Mouse (Mus musculus) brain, embryonic 14.5 days (tissue): ENCODE measurements around the gene Exoc2.

Experiments used
- CTCF ChIP-seq: fragments of 200-500 bp; IDR thresholded peaks from 2 replicates; pipeline ENCODE4 v1.5.1; 2012; ENCODE audit warnings: inconsistent platforms, mild to moderate bottlenecking, moderate library complexity, borderline replicate concordance; ENCODE audit not compliant: insufficient read depth, insufficient read length; ENCODE audit errors: extremely low read depth
- POLR2A ChIP-seq: fragments of 200-500 bp; IDR thresholded peaks from 2 replicates; pipeline ENCODE4 v1.6.1; 2012; ENCODE audit warnings: mild to moderate bottlenecking, inconsistent platforms, borderline replicate concordance; ENCODE audit not compliant: poor library complexity, insufficient read depth, insufficient read length, severe bottlenecking; ENCODE audit errors: extremely low read depth

DNA sequence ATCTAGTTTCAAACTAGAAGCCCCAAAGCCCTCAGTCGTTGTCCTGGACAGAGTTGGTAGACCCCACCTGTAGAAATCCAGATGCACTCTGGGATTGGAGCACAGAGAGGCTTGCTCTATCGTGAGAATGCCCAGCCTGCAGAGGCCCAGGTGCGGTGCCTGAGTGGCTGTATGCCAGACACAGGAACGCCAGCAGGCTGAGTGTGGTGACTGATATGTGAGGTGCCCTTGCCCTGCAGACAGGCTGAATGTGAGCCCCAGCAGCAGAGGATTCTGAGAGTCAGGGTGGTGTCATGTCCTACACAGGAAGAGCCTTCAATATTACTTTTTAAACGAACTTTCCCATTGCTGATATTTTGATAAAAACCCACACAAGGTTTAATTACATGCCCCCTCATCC is 208.0 kb downstream of the Exoc2 start:
- no peak for TF ChIP-seq CTCF
- no peak for TF ChIP-seq POLR2A
